Mouse (Mus musculus) forebrain, embryonic 12.5 days (tissue): ENCODE measurements around the gene Tjap1. TPM values are rescaled to one million over a fixed set of nuclear protein-coding genes. Genes with fewer than 3 reads are reported as not detected.

ENCODE experiments used
- microRNA counts: library from miRNA; unstranded; fragments of <30 nt; microRNA quantifications from one replicate; lab custom pipeline; 2017
- microRNA-seq: library from miRNA; unstranded; fragments of <30 nt; microRNA quantifications from one replicate; pipeline ENCODE4, GENCODE M21; 2017
- polyA plus RNA-seq: library from polyadenylated mRNA; unstranded; fragments of >200 nt; fragmentation: Nextera tagmentation; extraction: Ambion mirVana; gene quantifications from 2 replicates; pipeline ENCODE4 v1.2.1, GENCODE M21; 2016

Gene Tjap1
- polyA plus RNA-seq, 1 experiment from 2014 or later = 58.4 TPM

MicroRNAs encoded within 50 kb of the gene (microRNA counts, 519-probe panel; counts per million panel counts)
- not detected for microRNA mmu-miR-693-3p (lab: Ali Mortazavi, UCI)
- microRNA mmu-miR-693-5p (lab: Ali Mortazavi, UCI) = not detected

Small RNAs within 50 kb of the gene (microRNA-seq; reads per million reads assigned to microRNA genes)
- gene Mir693 = not detected

Other genes with a start within 250 kb of the Tjap1 start
- gene Mrps18a, start 172.0 kb downstream of the Tjap1 start, polyA plus RNA-seq = 117 and 121 TPM in 2 replicates
- gene Rsph9, start 138.8 kb downstream of the Tjap1 start, polyA plus RNA-seq = 14.9 and 15.9 TPM in 2 replicates
- gene Mad2l1bp, start 129.5 kb downstream of the Tjap1 start, polyA plus RNA-seq = 30.6 and 31.0 TPM in 2 replicates
- 37.0 and 43.6 TPM in 2 replicates for gene Gtpbp2, start 122.0 kb downstream of the Tjap1 start, polyA plus RNA-seq
- gene Polh, start 80.4 kb downstream of the Tjap1 start, polyA plus RNA-seq = 11.2 and 12.3 TPM in 2 replicates
- 66.6 and 72.2 TPM in 2 replicates for gene Xpo5, start 80.2 kb downstream of the Tjap1 start, polyA plus RNA-seq
- 96.2 and 102 TPM in 2 replicates for gene Polr1c, start 35.0 kb downstream of the Tjap1 start, polyA plus RNA-seq
- gene Yipf3, start 34.9 kb downstream of the Tjap1 start, polyA plus RNA-seq = 58.9 and 61.6 TPM in 2 replicates
- gene Lrrc73, start 29.5 kb downstream of the Tjap1 start, polyA plus RNA-seq = 3.0 and 3.2 TPM in 2 replicates
- 1.5 and 2.0 TPM in 2 replicates for gene Dlk2, start 14.4 kb upstream of the Tjap1 start, polyA plus RNA-seq
- 7.6 and 8.7 TPM in 2 replicates for gene Abcc10, start 45.3 kb upstream of the Tjap1 start, polyA plus RNA-seq
- 15.7 and 17.2 TPM in 2 replicates for gene Zfp318, start 100.7 kb upstream of the Tjap1 start, polyA plus RNA-seq
- 0.79 and 0.91 TPM in 2 replicates for gene Crip3, start 145.9 kb upstream of the Tjap1 start, polyA plus RNA-seq
- 0.14 TPM in 1 of 2 replicates, not detected in the other for gene Slc22a7, start 155.4 kb upstream of the Tjap1 start, polyA plus RNA-seq
- 4.0 and 5.0 TPM in 2 replicates for gene Ttbk1, start 204.6 kb upstream of the Tjap1 start, polyA plus RNA-seq
- 68.3 and 71.7 TPM in 2 replicates for gene Dnph1, start 213.7 kb upstream of the Tjap1 start, polyA plus RNA-seq